Mouse (Mus musculus): Measurements from ENCODE around the gene Mov10. TPM values are rescaled to one million over a fixed set of nuclear protein-coding genes. Genes with fewer than 3 reads are reported as not detected.
A peak's percentile ranks its signal among the peaks of the same experiment; 100 is the strongest.

The Mov10 gene
- total RNA-seq, 2 experiments from 2014 or later: 6.2 TPM

DNA sequence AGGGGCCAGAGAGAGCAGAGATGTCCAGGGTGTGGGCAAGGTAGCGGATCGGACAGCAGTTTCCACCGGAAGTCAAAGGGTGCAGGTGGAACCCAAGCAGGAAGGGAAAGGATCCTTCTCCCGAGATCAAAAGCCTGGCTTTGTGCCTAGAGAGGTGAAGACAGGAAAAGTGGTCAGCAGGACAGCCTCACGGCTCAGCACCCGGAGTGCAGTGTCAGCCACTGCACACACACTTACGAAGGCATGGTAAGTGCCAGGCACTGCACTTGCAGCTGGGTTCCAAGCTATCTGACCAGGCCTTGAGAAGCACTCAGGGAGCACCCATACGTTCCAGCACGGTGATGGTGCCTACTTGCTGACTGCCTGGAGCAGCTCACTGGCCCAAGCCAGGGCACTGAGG, 12.8 kb downstream of the Mov10 start:
- no peak for DNase-seq

- DNase-seq: no peak
These were observed 14.1 kb downstream of the Mov10 start for GRCm38 (mm10) chr3:104804312-104804711.

DNA sequence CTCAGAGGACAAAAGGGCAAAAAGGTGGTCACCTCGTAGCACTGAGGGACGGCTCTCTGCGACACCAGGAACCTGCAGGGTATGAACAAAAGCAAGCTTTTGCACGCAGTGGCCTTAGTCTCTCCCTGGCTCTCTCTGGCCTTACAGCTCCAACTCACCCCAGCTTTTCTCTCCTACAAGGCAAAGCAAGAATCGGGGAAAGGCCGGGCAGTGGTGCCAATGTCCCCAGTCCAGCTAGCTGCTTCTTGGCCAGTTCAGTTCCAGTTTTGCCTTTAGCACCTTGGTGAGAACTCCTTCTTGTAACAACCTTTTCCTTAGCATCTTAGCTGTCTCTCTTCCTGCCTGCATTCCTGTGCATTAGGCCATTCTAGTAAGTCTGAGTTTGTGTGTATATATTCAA, 16.9 kb downstream of the Mov10 start:
- DNase-seq: no peak

GRCm38 (mm10) chr3:104800681-104801080, 17.7 kb downstream of the Mov10 start:
- DNase-seq: no peak

DNA sequence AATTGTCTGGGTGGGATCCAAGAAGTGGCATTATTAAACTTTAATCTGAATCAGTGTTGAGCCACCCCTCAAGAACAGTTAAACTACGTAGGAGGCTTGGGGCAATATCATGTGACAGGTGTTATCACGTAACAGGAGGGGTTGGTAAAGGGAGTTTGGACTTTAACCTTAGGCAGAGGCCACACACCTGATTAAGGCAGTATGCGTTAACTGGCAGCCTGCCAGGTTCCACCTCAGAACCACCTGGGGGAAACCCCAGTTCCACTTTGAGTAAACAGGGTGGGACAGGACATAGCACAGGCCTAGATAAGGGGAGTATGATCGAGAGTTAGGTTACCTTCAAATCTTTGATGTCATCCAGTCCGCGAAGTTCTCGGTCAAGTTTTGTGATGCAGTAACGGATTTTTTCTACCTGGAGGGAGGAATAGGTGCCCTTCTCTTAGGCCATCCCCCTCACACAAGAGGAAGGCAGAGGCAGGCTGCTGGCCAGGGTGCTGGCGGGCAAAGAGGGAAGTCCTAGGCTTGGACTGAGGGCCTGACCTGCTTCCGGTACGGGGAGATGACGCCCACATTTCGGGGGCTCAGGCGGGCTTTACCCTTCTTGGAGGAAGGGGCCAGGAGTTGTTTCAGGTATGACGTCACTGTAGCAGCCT, 21.8 kb downstream of the Mov10 start:
- DNase-seq: no peak

- peak in 1 of 2 experiments; percentile 22 for DNase-seq
These were observed 22.6 kb downstream of the Mov10 start for GRCm38 (mm10) chr3:104795661-104796340.

DNA sequence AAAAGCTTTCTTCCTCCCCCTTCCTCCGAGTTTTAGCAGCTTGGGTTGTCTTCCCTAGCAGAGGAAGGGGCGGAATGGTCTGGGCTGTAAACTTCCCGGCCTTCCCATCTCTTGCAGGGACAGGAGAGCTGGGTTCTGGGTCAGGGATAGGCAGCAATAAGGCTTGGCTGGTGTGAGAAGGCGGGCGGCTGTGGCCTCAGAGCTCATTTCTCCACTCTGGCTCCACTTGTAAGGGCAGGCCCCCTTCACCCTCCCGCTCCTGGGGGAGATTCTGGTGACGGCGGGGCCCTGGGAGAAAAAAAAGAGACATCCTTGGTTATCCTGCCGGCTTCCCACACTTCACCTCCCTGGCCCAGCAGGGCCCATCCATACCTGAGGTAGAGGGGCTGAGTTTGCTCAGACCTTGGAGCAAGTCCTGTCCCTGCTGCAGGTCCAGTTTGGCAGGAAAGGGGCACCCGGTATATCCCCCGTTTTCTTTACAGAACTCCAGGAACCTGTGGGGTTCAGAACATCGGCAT, 23.4 kb downstream of the Mov10 start:
- DNase-seq: peak in 1 of 2 experiments; percentile 45

GRCm38 (mm10) chr3:104793871-104794828, 24.2 kb downstream of the Mov10 start:
- DNase-seq: peak; percentile 96

GRCm38 (mm10) chr3:104792360-104793270, 25.7 kb downstream of the Mov10 start:
- DNase-seq: peak in 1 of 2 experiments; percentile 21

DNA sequence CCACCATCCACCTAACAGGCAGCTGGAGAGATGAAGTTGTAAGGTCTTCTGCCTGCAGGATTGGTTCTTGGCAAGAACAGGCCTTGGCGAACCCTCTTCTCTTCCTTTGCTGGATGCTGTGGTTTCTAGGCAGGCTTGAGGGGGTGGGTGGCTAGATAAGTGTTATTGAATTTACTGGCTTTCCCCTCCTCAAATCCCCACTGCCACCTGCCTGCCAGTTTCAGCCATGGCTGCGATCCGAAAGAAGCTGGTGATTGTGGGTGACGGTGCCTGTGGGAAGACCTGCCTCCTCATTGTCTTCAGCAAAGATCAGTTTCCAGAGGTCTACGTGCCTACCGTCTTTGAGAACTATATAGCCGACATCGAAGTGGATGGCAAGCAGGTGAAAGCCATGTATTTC, 26.7 kb downstream of the Mov10 start:
- no peak for DNase-seq

- peak in 1 of 2 experiments; percentile 38 for DNase-seq
These were observed 27.3 kb downstream of the Mov10 start for GRCm38 (mm10) chr3:104791017-104791416.

DNA sequence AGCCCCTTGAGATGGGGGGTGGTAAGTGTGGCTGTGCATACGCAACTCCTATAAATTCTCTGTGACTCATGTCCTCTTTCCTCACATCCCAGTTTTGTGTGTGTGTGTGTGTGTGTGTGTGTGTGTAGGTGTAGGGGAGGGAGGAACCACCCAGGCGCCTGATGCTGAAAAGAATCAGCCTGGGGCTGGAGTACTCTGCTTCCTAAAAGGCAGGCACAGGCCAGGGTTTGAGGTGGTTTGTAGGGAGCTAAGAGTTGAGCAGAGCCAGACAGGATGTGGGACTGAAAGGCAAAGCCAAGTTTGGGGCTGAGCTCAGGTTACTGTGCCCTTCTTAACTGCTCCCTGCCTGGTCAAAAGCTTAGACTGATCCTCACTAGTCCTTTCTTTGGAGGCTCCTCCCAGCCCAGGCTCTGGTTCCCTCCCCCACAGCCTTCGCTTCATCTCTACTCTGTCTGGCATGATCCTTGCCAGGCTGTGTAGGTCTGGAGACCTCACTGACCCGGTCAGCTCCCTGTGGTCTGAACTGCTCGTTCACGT, 27.9 kb downstream of the Mov10 start:
- peak; percentile 57 to 58 for DNase-seq

DNA sequence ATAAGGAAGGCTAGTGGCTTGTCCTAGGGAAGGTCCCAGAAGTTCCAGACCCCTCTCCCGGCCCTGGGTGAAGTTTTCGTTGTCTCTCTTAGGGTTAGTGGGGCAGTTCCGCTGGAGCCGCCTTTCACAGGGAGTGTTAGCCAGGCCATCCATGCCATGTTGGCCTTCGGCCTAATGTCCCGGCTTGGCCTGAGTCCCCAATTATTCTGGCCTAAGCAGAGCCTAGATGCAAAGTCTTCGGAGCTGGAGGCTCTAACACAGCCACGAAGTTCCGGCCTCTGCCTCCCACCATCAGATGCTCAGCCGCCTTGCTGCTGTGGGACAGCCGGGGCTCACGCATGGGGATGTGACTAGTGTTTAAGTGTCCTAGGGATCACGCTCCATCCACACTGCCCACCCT, 28.5 kb downstream of the Mov10 start:
- peak; percentile 76 to 83 for DNase-seq

DNA sequence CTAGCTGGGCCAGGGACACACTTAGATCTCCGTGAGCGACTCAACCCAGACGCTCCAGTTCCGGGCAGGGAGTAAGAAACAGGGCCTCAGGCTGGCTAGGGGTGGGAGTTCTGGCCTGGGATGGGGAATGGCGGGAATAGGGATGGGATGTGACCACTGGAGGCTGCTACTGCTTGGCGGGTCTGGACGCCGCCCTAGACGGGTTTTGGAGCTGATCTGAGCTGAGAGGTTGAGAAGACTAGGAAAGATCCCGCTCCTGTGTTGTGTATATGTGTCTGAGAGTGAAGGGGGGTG, 29.1 kb downstream of the Mov10 start:
- peak in 1 of 2 experiments; percentile 62 for DNase-seq

- peak; percentile 92 for DNase-seq
These were observed 29.6 kb downstream of the Mov10 start for GRCm38 (mm10) chr3:104788561-104789311.

- DNase-seq: no peak
These were observed 30.3 kb downstream of the Mov10 start, which contains the start of gene Rhoc for GRCm38 (mm10) chr3:104788075-104788474. Gene Rhoc (plus strand): TSS chr3:104788375.

GRCm38 (mm10) chr3:104785284-104785683, 33.1 kb downstream of the Mov10 start:
- no peak for DNase-seq

DNA sequence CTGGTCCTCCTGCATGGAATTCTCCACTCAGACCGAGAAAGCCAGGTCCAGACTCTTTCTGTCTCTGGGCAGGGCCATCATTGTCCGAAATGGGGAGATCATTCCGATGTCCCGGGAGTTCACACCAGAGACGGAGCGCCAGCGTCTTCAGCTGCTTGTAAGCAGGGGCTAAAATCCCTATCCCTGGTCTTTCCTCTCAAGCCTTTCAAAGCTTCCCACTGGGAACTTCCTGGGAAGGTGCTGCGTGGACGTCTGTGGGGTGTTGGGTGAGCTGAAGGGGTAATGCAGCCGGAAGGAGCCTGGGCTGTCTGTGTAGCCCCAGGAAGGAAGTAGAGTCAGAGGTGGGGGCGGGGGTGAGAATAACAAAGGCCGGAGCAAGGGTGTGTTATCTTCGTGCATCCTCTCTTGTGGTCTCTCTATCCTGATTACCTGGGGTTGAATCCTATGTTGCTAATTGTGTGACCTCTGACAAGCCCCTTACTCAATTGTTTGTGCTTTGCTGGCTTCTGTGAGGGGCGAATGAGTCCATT, 34.3 kb downstream of the Mov10 start:
- DNase-seq: no peak

DNA sequence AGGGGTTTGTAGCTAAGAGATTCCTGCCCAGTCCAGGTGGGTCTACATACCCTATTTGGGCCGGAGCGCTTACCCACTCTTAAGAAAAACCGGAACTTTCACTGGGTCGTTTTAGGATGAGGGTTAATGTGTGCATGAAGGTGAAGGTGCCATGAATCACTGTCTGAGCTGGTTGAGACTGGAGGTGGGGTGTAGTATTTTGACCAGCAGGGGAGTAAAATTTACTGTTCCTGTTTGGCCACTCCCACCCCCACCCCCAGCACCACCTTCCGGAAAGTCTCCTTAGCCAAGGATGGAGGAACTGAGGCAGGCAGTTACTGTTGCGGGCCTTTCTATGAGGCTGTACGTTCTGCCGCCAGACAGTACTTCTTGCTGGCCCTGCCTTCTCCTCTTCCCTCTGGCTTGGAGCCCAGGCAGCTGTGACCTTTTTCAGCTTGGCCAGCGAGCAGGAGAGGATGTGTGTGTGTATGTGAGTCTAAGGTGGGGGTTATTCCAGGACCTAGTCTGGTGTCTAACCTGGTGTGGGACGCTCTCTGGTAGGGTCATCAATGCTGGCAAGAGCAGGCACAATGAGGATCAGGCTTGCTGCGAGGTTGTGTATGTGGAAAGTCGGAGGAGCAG, 36.2 kb downstream of the Mov10 start:
- peak; percentile 83 to 86 for DNase-seq

GRCm38 (mm10) chr3:104781471-104781903, 36.9 kb downstream of the Mov10 start, which contains the start of gene Fam19a3:
Gene Fam19a3 (minus strand): TSS chr3:104781840.
- peak; percentile 72 to 76 for DNase-seq

Measured in heart, adult 18-20 months (tissue).